Mouse (Mus musculus): ENCODE measurements around the gene Map2k6.

GRCm38 (mm10) chr11:110450758-110451121, 51.8 kb downstream of the Map2k6 start:
- TF ChIP-seq EP300 (IDR thresholded peaks at IDR 0.05; ENCODE audit: low read depth in 1 of 2, low read length in 2 of 2) (no peak), TBP (IDR thresholded peaks at IDR 0.05; ENCODE audit: low read depth, low read length) (no peak), POLR2A (IDR thresholded peaks at IDR 0.05; ENCODE audit: control insufficient read depth in 1 of 2, insufficient read depth in 1 of 2, low read depth in 1 of 2, low read length in 2 of 2, poor library complexity in 1 of 2) (no peak), CTCF (IDR thresholded peaks at IDR 0.05 in 2 of 3, conservative IDR thresholded peaks at IDR 0.05 in 1 of 3; ENCODE audit: control insufficient read depth in 1 of 3, insufficient read depth in 1 of 3, low read depth in 2 of 3, low read length in 3 of 3, poor library complexity in 1 of 3, severe bottlenecking in 1 of 3) (no peak), RAD21 (IDR thresholded peaks at IDR 0.05; ENCODE audit: low read depth, low read length) (no peak), JUND (IDR thresholded peaks at IDR 0.05; ENCODE audit: low read depth, low read length) (no peak), GABPA (IDR thresholded peaks at IDR 0.05; ENCODE audit: low read depth, low read length) (no peak), USF1 (IDR thresholded peaks at IDR 0.05; ENCODE audit: low read depth, low read length) (peak; percentile 76)

All from MEL (cell line).